Mouse (Mus musculus) hindbrain, postnatal 0 days (tissue): ENCODE measurements around the gene Fam98c. TPM values are rescaled to one million over a fixed set of nuclear protein-coding genes. Genes with fewer than 3 reads are reported as not detected.
A peak's percentile ranks its signal among the peaks of the same experiment; 100 is the strongest.

Experiments
- ATAC-seq: fragments of 200-750 bp; cut with Nextera tagmentation; 2 replicates; pipeline ENCODE4 v1.8.0; 2017; ENCODE audit warnings: mild to moderate bottlenecking, moderate TSS enrichment, moderate library complexity
- DNase-seq: peaks from one replicate; pipeline ENCODE4 v3.0.0-alpha.2; 2015; ENCODE audit warnings: low spot score
- H3K27ac ChIP-seq: fragments of 300-500 bp; sonication (generic); 2 replicates; pipeline ENCODE4 v1.5.1; 2014; ENCODE audit warnings: mild to moderate bottlenecking
- H3K27me3 ChIP-seq: fragments of 300-500 bp; sonication (generic); 2 replicates; pipeline ENCODE4 v1.6.1; 2014; ENCODE audit warnings: low read length, mixed read lengths; ENCODE audit not compliant: insufficient read depth
- H3K36me3 ChIP-seq: fragments of 300-500 bp; sonication (generic); 2 replicates; pipeline ENCODE4 v1.6.1; 2014; ENCODE audit warnings: low read length, mixed read lengths; ENCODE audit not compliant: insufficient read depth
- H3K4me1 ChIP-seq: fragments of 300-500 bp; sonication (generic); 2 replicates; pipeline ENCODE4 v1.6.1; 2014; ENCODE audit warnings: antibody characterized with exemption, low read length, mixed read lengths; ENCODE audit not compliant: insufficient read depth
- H3K4me2 ChIP-seq: fragments of 300-500 bp; sonication (generic); 2 replicates; pipeline ENCODE4 v1.6.1; 2014; ENCODE audit warnings: low read depth, mild to moderate bottlenecking, low read length, moderate library complexity, mixed read lengths
- H3K4me3 ChIP-seq: fragments of 300-500 bp; sonication (generic); 2 replicates; pipeline ENCODE4 v1.5.1; 2014; ENCODE audit warnings: low read length
- H3K9ac ChIP-seq: fragments of 300-500 bp; sonication (generic); replicated peaks from 2 replicates; pipeline ENCODE4 v1.6.1; 2014; ENCODE audit warnings: mild to moderate bottlenecking, low read length, moderate library complexity, mixed read lengths
- H3K9me3 ChIP-seq: fragments of 300-500 bp; sonication (generic); 2 replicates; pipeline ENCODE4 v1.6.1; 2016; ENCODE audit warnings: low read length, mixed read lengths
- CTCF ChIP-seq: IDR thresholded peaks from 2 replicates; pipeline ENCODE4 v1.5.1; 2016; ENCODE audit warnings: antibody characterized with exemption, control low read depth, low read depth
- WGBS: fragments of 180-500 bp; shearing (Covaris S2); extraction: QIAGEN DNeasy Blood & Tissue Kit; methylation state at CpG from one replicate; pipeline ENCODE4 v1.1.7; 2014; 5-methylcytosine and 5-hydroxymethylcytosine counted together
- polyA plus RNA-seq: library from polyadenylated mRNA; unstranded; fragments of >200 nt; fragmentation: Nextera tagmentation; extraction: Ambion mirVana; gene quantifications from 2 replicates; pipeline ENCODE4 v1.2.1, GENCODE M21; 2015
- total RNA-seq: library from RNA; depleted of rRNA; stranded (reverse); fragments of >200 nt; gene quantifications from 2 replicates; pipeline ENCODE4 v1.2.3, GENCODE M21; 2014; rRNA removed

The Fam98c gene
- total and polyA plus RNA-seq, 2 experiments from 2014 or later: 48.7 to 54.3 TPM

DNA sequence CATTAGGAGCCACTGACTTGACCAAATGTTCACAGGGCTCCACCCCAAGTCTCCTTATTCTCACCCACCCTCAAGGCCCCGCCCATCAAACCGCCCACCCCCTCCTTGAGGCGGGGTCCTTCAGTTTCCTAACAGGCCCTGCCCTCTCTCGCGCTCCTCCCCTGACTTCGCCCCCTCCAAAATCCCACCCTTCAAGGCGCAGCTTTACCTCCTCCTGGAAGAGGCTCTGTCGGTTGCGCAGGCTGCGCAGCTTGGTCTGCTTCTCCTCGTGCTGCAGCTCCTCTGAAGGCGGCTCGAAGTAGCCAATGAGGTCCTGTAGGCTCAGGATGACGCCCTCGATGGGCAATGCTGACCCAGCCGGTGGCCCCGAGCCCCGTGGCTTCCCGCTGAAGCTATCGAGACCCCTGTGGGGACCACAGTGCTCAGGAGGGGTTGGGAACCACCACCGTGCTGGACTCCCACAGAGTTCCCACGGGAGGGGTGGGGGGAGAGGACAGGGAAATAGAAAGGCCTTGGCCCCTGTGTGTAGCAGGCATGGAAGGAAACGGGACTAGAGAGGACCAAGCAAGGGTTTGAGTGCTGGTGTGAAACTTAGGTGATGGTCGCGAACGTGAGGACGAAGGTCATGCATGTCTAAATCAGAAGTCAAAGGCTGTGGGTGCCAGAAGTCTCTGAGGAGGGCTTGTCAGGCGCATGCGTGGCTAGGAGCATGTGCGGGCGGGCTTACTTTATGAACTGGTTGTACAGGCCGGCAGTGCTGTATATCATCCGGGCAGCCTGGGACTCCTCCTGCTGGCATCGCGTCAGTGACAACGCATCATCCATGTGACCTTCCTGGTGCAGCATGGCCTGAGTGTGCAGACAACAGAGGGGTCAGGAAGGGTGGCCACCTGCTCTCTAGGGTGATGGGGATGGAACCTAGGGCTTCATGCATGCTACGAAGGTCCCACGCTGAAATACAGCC is 46.8 kb downstream of the Fam98c start:
- 30% methylated on average over 38 of the region's 38 CpGs for WGBS
- Histone ChIP-seq H3K9ac (0 out of 2 replicates have a peak overlapping the region, but pooled peaks have one; percentile 5), H3K4me1 (peaks cover 7% of the 10 kb centered on the region; the same call in 1 of the 2 replicates), H3K4me2 (peak overlapping the region; percentile 46), H3K9me3 (no peaks in the 10 kb centered on the region), H3K27ac (no peak overlapping the region), H3K4me3 (peak overlapping the region; percentile 15), H3K36me3 (no peaks in the 10 kb centered on the region), H3K27me3 (no peaks in the 10 kb centered on the region)
- peak; percentile 56; the same call in 1 of the 2 replicates for ATAC-seq
- DNase-seq: peak; percentile 26
- TF ChIP-seq CTCF: no peak

Other genes starting within 250 kb of the Fam98c start
- gene Actn4, start 193.9 kb downstream of the Fam98c start, total RNA-seq: 81.3 and 85.7 TPM in 2 replicates
- 114 and 115 TPM in 2 replicates for gene Actn4, start 193.9 kb downstream of the Fam98c start, polyA plus RNA-seq
- 347 and 472 TPM in 2 replicates for gene Eif3k, start 174.4 kb downstream of the Fam98c start, total RNA-seq
- gene Eif3k, start 174.4 kb downstream of the Fam98c start, polyA plus RNA-seq: 309 TPM in 2 replicates
- 4.1 and 5.8 TPM in 2 replicates for gene Map4k1, start 174.2 kb downstream of the Fam98c start, total RNA-seq
- gene Map4k1, start 174.2 kb downstream of the Fam98c start, polyA plus RNA-seq: 12.5 and 15.0 TPM in 2 replicates
- 3.8 and 5.0 TPM in 2 replicates for gene Ryr1, start 31.1 kb downstream of the Fam98c start, total RNA-seq
- gene Ryr1, start 31.1 kb downstream of the Fam98c start, polyA plus RNA-seq: 11.4 and 12.5 TPM in 2 replicates
- gene Rasgrp4, start 21.4 kb downstream of the Fam98c start, total RNA-seq: 2.9 and 3.3 TPM in 2 replicates
- 0.84 and 1.3 TPM in 2 replicates for gene Rasgrp4, start 21.4 kb downstream of the Fam98c start, polyA plus RNA-seq
- 0.73 and 0.75 TPM in 2 replicates for gene Ggn, start 14.0 kb upstream of the Fam98c start, total RNA-seq
- gene Ggn, start 14.0 kb upstream of the Fam98c start, polyA plus RNA-seq: 0.41 and 0.74 TPM in 2 replicates
- 27.4 and 30.8 TPM in 2 replicates for gene Spred3, start 14.2 kb upstream of the Fam98c start, total RNA-seq
- gene Spred3, start 14.2 kb upstream of the Fam98c start, polyA plus RNA-seq: 11.1 and 11.2 TPM in 2 replicates
- 320 and 323 TPM in 2 replicates for gene Psmd8, start 24.5 kb upstream of the Fam98c start, total RNA-seq
- 285 and 286 TPM in 2 replicates for gene Psmd8, start 24.5 kb upstream of the Fam98c start, polyA plus RNA-seq
- 1.8 and 2.4 TPM in 2 replicates for gene Catsperg1, start 57.8 kb upstream of the Fam98c start, total RNA-seq
- 0.95 and 1.9 TPM in 2 replicates for gene Catsperg1, start 57.8 kb upstream of the Fam98c start, polyA plus RNA-seq
- 5.2 and 6.1 TPM in 2 replicates for gene Kcnk6, start 76.3 kb upstream of the Fam98c start, total RNA-seq
- 0.92 and 1.5 TPM in 2 replicates for gene Kcnk6, start 76.3 kb upstream of the Fam98c start, polyA plus RNA-seq
- gene Yif1b, start 82.1 kb upstream of the Fam98c start, total RNA-seq: 125 and 131 TPM in 2 replicates
- 122 and 130 TPM in 2 replicates for gene Yif1b, start 82.1 kb upstream of the Fam98c start, polyA plus RNA-seq
- not detected in 2 replicates for gene 2200002D01Rik, start 92.2 kb upstream of the Fam98c start, total RNA-seq
- gene 2200002D01Rik, start 92.2 kb upstream of the Fam98c start, polyA plus RNA-seq: 0.91 and 1.4 TPM in 2 replicates
- 33.4 and 38.6 TPM in 2 replicates for gene Spint2, start 125.7 kb upstream of the Fam98c start, total RNA-seq
- 123 and 133 TPM in 2 replicates for gene Spint2, start 125.7 kb upstream of the Fam98c start, polyA plus RNA-seq
- gene Ppp1r14a, start 133.1 kb upstream of the Fam98c start, total RNA-seq: 3.4 and 8.4 TPM in 2 replicates
- gene Ppp1r14a, start 133.1 kb upstream of the Fam98c start, polyA plus RNA-seq: 3.2 and 3.4 TPM in 2 replicates
- gene Dpf1, start 147.7 kb upstream of the Fam98c start, total RNA-seq: 131 and 158 TPM in 2 replicates
- gene Dpf1, start 147.7 kb upstream of the Fam98c start, polyA plus RNA-seq: 105 and 111 TPM in 2 replicates